Mouse (Mus musculus) limb, embryonic 13.5 days (tissue): ENCODE measurements at regions not wholly inside any gene's neighbourhood (a gene's known extent, or its start where the extent isn't known, plus 50 kb on each side); places are given as distances from the start of the nearest gene placed in this dataset.

Source experiments
- ATAC-seq: fragments of 200-750 bp; cut with Nextera tagmentation; 2 replicates; pipeline ENCODE4 v1.8.0; 2017; ENCODE audit warnings: low read depth, moderate number of reproducible peaks, moderate TSS enrichment; ENCODE audit not compliant: low FRiP score
- H3K27ac ChIP-seq: fragments of 300-500 bp; sonication (generic); 2 replicates; pipeline ENCODE4 v1.5.1; 2015; ENCODE audit warnings: inconsistent platforms, mild to moderate bottlenecking, moderate library complexity
- H3K27me3 ChIP-seq: fragments of 300-500 bp; sonication (generic); 2 replicates; pipeline ENCODE4 v1.6.1; 2015; ENCODE audit warnings: mild to moderate bottlenecking, inconsistent platforms
- H3K36me3 ChIP-seq: fragments of 300-500 bp; sonication (generic); 2 replicates; pipeline ENCODE4 v1.6.1; 2015; ENCODE audit warnings: inconsistent platforms, mild to moderate bottlenecking, moderate library complexity
- H3K4me1 ChIP-seq: fragments of 300-500 bp; sonication (generic); 2 replicates; pipeline ENCODE4 v1.6.1; 2015; ENCODE audit warnings: inconsistent platforms
- H3K4me2 ChIP-seq: fragments of 300-500 bp; sonication (generic); replicated peaks from 2 replicates; pipeline ENCODE4 v1.6.1; 2015; ENCODE audit warnings: inconsistent platforms, mild to moderate bottlenecking, moderate library complexity
- H3K4me3 ChIP-seq: fragments of 300-500 bp; sonication (generic); 2 replicates; pipeline ENCODE4 v1.5.1; 2015; ENCODE audit warnings: moderate library complexity, mild to moderate bottlenecking, inconsistent platforms
- H3K9ac ChIP-seq: fragments of 300-500 bp; sonication (generic); 2 replicates; pipeline ENCODE4 v1.6.1; 2015; ENCODE audit warnings: mild to moderate bottlenecking, inconsistent platforms
- H3K9me3 ChIP-seq: fragments of 300-500 bp; sonication (generic); 2 replicates; pipeline ENCODE4 v1.6.1; 2016; ENCODE audit warnings: inconsistent platforms
- WGBS: fragments of 180-500 bp; shearing (Covaris S2); methylation state at CpG from one replicate; pipeline ENCODE4 v1.1.7; 2015; 5-methylcytosine and 5-hydroxymethylcytosine counted together

- H3K27ac ChIP-seq, result no peak overlapping the region
- H3K4me2 ChIP-seq, result no peak overlapping the region
- no peaks in the 10 kb centered on the region for H3K4me1 ChIP-seq
- no peaks in the 10 kb centered on the region for H3K27me3 ChIP-seq
- no peak overlapping the region for H3K4me3 ChIP-seq
- H3K9me3 ChIP-seq, result no peaks in the 10 kb centered on the region
- no peaks in the 10 kb centered on the region for H3K36me3 ChIP-seq
- H3K9ac ChIP-seq, result no peak overlapping the region
- WGBS, result 52% methylated on average over 2 of the region's 2 CpGs
- no peak for ATAC-seq
These were observed 83.3 kb downstream of the Cmc2 start for GRCm38 (mm10) chr8:116837991-116838390.

GRCm38 (mm10) chr8:116832181-116832580 is 89.1 kb downstream of the Cmc2 start:
- H3K4me1 ChIP-seq, result no peaks in the 10 kb centered on the region
- peak; percentile 66; the same call in 1 of the 2 replicates for ATAC-seq
- WGBS, result 44% methylated on average over 2 of the region's 2 CpGs

GRCm38 (mm10) chr8:116829631-116830030 is 91.6 kb downstream of the Cmc2 start:
- WGBS, result 86% methylated on average over 3 of the region's 3 CpGs
- Histone ChIP-seq H3K36me3 (no peaks in the 10 kb centered on the region), H3K9me3 (no peaks in the 10 kb centered on the region; the same call in 1 of the 2 replicates), H3K4me3 (no peak overlapping the region), H3K4me2 (no peak overlapping the region), H3K27ac (no peak overlapping the region), H3K9ac (no peak overlapping the region), H3K27me3 (no peaks in the 10 kb centered on the region), H3K4me1 (no peaks in the 10 kb centered on the region)
- no peak for ATAC-seq

More at GRCm38 (mm10) chr8:116832181-116832580, 89.1 kb downstream of the Cmc2 start:
- Histone ChIP-seq H3K27me3 (no peaks in the 10 kb centered on the region), H3K36me3 (no peaks in the 10 kb centered on the region), H3K9ac (no peak overlapping the region), H3K9me3 (no peaks in the 10 kb centered on the region; the same call in 1 of the 2 replicates), H3K4me3 (no peak overlapping the region), H3K4me2 (no peak overlapping the region), H3K27ac (no peak overlapping the region)

- Histone ChIP-seq H3K27ac (no peak overlapping the region), H3K27me3 (no peaks in the 10 kb centered on the region), H3K36me3 (no peaks in the 10 kb centered on the region), H3K9ac (no peak overlapping the region), H3K9me3 (no peaks in the 10 kb centered on the region; the same call in 1 of the 2 replicates), H3K4me2 (no peak overlapping the region), H3K4me1 (no peaks in the 10 kb centered on the region), H3K4me3 (no peak overlapping the region)
- ATAC-seq, result no peak
- 68% methylated on average over 8 of the region's 8 CpGs for WGBS
These were observed 93.0 kb downstream of the Cmc2 start for GRCm38 (mm10) chr8:116828220-116828619.

GRCm38 (mm10) chr8:116827141-116827540 is 94.1 kb downstream of the Cmc2 start:
- 93% methylated on average over 13 of the region's 13 CpGs for WGBS
- H3K9ac ChIP-seq, result no peak overlapping the region
- no peak for ATAC-seq
- H3K9me3 ChIP-seq, result no peaks in the 10 kb centered on the region; the same call in 1 of the 2 replicates
- H3K4me3 ChIP-seq, result no peak overlapping the region
- H3K4me1 ChIP-seq, result no peaks in the 10 kb centered on the region
- no peaks in the 10 kb centered on the region for H3K27me3 ChIP-seq
- no peak overlapping the region for H3K4me2 ChIP-seq
- H3K27ac ChIP-seq, result no peak overlapping the region
- H3K36me3 ChIP-seq, result no peaks in the 10 kb centered on the region

DNA sequence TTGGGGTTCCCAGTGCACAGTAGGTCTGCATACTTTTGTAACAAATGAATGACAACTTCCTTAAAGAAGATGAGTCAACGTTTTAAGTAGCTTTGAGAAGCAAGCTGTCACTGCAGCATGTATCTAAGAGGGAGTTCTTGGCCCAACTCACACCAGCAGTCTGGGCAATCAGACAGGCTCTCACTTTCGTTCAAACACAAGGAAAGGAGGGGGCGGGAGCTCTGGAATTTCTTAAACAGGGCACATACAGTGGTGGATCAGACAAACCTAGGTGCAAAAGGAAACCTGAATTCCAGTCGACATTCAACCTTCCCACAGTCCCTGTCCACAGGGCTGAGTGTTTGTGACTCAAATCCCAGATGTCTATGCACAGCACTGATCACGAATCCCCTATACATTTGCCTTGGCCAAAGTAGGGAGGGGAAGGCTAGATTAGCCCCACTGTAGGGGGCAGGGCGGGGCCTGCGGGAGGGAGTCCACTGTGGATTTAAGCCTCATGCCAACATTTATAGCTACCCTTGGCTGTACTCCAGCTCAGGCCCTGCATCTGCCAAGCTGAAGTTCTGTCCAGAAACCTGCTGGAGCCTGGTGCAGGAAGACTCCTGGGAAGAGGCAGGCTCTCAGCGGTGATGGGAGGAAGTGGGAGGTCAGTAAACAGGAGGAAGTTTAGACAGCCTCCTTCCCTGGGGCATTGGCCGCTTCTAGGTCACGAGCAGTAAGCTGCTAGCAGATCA is 81.5 kb upstream of the Cdyl2 start:
- Histone ChIP-seq H3K4me3 (no peak overlapping the region), H3K9me3 (no peaks in the 10 kb centered on the region), H3K9ac (peak overlapping the region; percentile 43; the same call in 1 of the 2 replicates), H3K27me3 (no peaks in the 10 kb centered on the region), H3K4me2 (peak overlapping the region; percentile 23; the same call in 1 of the 2 replicates), H3K36me3 (no peaks in the 10 kb centered on the region), H3K4me1 (peaks cover 12% of the 10 kb centered on the region), H3K27ac (no peak overlapping the region)
- ATAC-seq, result peak; percentile 73
- 42% methylated on average over 10 of the region's 10 CpGs for WGBS

- WGBS, result 94% methylated on average over 32 of the region's 32 CpGs
- Histone ChIP-seq H3K27ac (no peak overlapping the region), H3K4me2 (no peak overlapping the region)
These were observed 68.5 kb upstream of the Cdyl2 start for GRCm38 (mm10) chr8:116801313-116801712.

DNA sequence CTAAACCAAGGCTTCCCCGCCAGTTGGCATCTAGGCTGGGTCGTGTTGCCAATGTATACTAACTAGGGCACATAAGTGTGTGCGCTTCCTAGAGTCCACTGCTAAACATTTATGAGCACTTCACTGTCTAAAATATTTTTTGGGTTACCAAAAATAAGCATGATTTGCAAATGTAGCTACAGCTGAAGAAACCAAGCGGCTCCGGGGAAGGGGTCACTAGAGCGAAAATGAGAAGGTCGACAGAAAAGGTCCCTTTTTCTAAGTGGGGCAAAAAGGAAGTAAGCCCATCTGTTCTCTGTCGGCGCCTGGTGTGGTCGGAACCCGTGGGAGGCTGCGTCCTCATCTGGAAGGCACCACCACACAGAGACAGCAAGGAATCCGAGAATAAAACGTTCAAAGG is 67.8 kb upstream of the Cdyl2 start:
- Histone ChIP-seq H3K27me3 (no peaks in the 10 kb centered on the region), H3K4me2 (no peak overlapping the region), H3K27ac (no peak overlapping the region), H3K36me3 (no peaks in the 10 kb centered on the region), H3K4me1 (no peaks in the 10 kb centered on the region), H3K9ac (no peak overlapping the region), H3K4me3 (no peak overlapping the region), H3K9me3 (peaks cover 6% of the 10 kb centered on the region; the same call in 1 of the 2 replicates)
- no peak for ATAC-seq
- WGBS, result 90% methylated on average over 14 of the region's 14 CpGs

More at GRCm38 (mm10) chr8:116801313-116801712, 68.5 kb upstream of the Cdyl2 start:
- Histone ChIP-seq H3K36me3 (no peaks in the 10 kb centered on the region), H3K9ac (no peak overlapping the region), H3K9me3 (peaks cover 6% of the 10 kb centered on the region; the same call in 1 of the 2 replicates), H3K4me1 (no peaks in the 10 kb centered on the region), H3K27me3 (no peaks in the 10 kb centered on the region), H3K4me3 (no peak overlapping the region)
- no peak for ATAC-seq

GRCm38 (mm10) chr8:116798981-116799380 is 66.2 kb upstream of the Cdyl2 start:
- H3K9ac ChIP-seq, result no peak overlapping the region
- H3K27ac ChIP-seq, result no peak overlapping the region
- H3K36me3 ChIP-seq, result no peaks in the 10 kb centered on the region
- 90% methylated on average over 4 of the region's 4 CpGs for WGBS
- H3K4me2 ChIP-seq, result no peak overlapping the region
- peaks cover 6% of the 10 kb centered on the region; the same call in 1 of the 2 replicates for H3K9me3 ChIP-seq
- ATAC-seq, result no peak
- no peaks in the 10 kb centered on the region for H3K27me3 ChIP-seq
- H3K4me3 ChIP-seq, result no peak overlapping the region
- no peaks in the 10 kb centered on the region for H3K4me1 ChIP-seq

DNA sequence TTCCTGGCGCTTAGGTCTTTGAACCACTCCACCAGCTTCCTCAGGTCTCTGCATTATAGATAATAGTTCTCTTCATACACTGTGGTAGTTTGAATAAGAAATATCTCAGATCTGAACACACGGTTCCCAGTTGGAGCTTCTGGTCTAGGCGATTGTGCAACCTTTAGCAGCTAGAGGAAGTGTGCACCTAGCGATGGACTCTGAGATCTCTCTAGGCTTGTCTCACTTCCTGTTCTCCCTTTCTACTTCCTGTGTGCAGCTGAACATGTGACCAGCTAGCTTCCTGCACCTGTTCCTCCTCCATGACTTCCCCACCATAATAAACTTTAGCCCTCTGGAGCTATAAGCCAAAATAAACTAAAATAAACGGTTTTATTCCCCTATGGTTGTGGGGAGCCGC is 62.9 kb upstream of the Cdyl2 start:
- no peak overlapping the region for H3K4me2 ChIP-seq
- 88% methylated on average over 6 of the region's 6 CpGs for WGBS
- H3K9me3 ChIP-seq, result 0 out of 2 replicates have a peak, but pooled peaks cover 6% of the 10 kb centered on the region
- H3K27ac ChIP-seq, result no peak overlapping the region
- H3K9ac ChIP-seq, result no peak overlapping the region
- no peak overlapping the region for H3K4me3 ChIP-seq
- H3K4me1 ChIP-seq, result no peaks in the 10 kb centered on the region
- no peak for ATAC-seq
- H3K36me3 ChIP-seq, result no peaks in the 10 kb centered on the region
- no peaks in the 10 kb centered on the region for H3K27me3 ChIP-seq

GRCm38 (mm10) chr8:116793107-116793506 is 60.3 kb upstream of the Cdyl2 start:
- 79% methylated on average over 1 of the region's 1 CpGs for WGBS
- H3K4me2 ChIP-seq, result no peak overlapping the region
- no peaks in the 10 kb centered on the region for H3K27me3 ChIP-seq
- no peaks in the 10 kb centered on the region for H3K36me3 ChIP-seq
- ATAC-seq, result no peak
- H3K4me3 ChIP-seq, result no peak overlapping the region
- H3K4me1 ChIP-seq, result no peaks in the 10 kb centered on the region
- no peak overlapping the region for H3K27ac ChIP-seq
- H3K9ac ChIP-seq, result no peak overlapping the region
- H3K9me3 ChIP-seq, result 0 out of 2 replicates have a peak, but pooled peaks cover 6% of the 10 kb centered on the region

GRCm38 (mm10) chr8:116790294-116790693 is 57.5 kb upstream of the Cdyl2 start:
- no peaks in the 10 kb centered on the region for H3K27me3 ChIP-seq
- ATAC-seq, result no peak
- no peak overlapping the region for H3K4me2 ChIP-seq
- H3K9ac ChIP-seq, result no peak overlapping the region
- no peak overlapping the region for H3K4me3 ChIP-seq
- WGBS, result 80% methylated on average over 16 of the region's 16 CpGs
- H3K27ac ChIP-seq, result no peak overlapping the region
- H3K9me3 ChIP-seq, result no peaks in the 10 kb centered on the region
- no peaks in the 10 kb centered on the region for H3K4me1 ChIP-seq
- H3K36me3 ChIP-seq, result no peaks in the 10 kb centered on the region
